Mouse (Mus musculus): Measurements from ENCODE around the gene Arhgap29.

Gene Arhgap29

DNA sequence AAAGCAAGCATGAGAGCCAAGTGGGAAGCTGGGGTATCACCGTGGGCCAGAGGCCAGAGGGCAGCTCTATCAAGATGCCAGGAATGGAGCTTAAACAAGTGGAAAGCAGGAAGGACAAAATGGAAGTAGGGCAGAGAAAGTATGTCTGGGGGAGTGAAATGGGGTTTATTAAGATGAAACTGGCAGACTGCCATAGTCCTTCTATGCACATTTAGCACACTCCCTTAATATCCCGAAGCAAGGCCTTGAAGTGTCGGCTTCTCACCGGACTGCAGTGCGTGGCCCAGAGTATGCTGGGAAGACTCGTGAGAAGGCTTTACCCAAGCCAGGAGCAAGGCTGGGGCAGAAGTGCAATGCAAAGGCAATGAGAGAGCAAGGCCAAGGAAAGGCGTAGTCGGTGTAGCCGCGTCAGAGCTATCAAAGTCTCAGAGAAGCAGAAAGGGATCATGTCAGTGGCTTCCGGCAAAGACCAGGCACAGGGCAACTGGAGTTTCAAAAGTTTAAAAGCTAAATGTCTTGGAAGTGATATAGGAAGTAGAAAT, 11.1 kb upstream of the Arhgap29 start:
- in situ Hi-C loops (cut with MboI, MseI), result loop anchor here (10.0 kb wide), 1 partner anchor 164 kb away; no protein-coding TSS in a partner anchor

DNA sequence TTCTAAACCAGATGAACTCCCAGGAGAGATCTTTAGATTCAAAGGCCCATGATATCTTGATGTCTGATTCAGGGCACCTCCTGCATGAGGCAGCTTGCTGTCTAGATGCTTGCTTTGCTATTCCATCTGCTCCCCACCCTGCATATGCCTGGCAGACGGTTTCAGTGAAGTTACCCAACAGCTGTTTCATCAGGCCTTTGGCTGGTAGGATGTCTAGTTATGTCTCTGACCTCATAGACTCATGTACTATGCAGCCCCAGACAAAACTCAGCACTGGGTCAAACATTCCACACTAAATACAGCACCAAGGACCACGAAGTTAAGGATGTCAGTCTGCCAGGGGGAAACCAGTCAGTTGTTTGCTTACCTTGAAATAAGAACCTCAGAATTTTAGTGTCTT, 6.4 kb upstream of the Arhgap29 start:
- in situ Hi-C loops (cut with MboI, MseI), result loop anchor here (10.0 kb wide), 1 partner anchor 159 kb away; no protein-coding TSS in a partner anchor

DNA sequence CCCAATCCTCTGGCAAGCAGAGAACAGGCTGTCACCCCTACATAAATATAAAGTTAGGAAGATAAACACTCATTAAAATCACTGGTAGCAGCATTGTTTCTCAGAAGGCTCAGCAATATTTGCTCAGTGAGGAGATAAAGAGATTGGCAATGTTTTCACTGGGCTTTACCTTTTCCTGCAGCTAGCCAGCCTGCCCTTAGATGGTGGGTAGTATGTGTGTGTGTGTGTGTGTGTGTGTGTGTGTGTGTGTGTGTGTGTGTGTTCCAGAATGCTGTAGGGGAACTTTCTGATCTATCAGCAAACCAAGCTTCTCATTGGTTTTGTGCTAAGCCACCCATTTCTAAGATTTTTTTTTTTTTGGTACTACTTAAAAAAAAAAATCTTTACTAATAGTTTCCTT, 5.6 kb upstream of the Arhgap29 start:
- in situ Hi-C loops (cut with MboI, MseI), result loop anchor here (10.0 kb wide), 1 partner anchor 158 kb away; no protein-coding TSS in a partner anchor

DNA sequence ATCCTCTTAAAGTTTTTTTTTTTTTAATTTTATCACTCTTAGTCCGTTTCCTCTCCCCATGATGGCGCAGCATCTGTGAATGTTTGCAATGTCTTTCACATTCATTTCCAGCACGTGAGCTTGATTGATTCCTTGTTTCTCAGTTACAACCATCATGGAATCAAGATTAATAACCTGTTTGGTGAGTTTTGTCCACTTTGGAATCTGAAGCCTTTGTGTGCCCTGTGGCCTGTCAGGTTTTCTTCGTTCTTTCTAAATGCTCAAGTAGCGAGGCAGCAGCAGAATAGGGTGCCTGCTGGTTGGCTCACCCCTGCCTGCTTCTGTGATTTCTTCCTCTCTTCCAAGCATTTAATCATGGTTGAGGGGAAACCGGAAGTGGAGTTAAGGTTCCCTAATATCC, 2.2 kb upstream of the Arhgap29 start:
- in situ Hi-C loops (cut with MboI, MseI), result no loop called here

DNA sequence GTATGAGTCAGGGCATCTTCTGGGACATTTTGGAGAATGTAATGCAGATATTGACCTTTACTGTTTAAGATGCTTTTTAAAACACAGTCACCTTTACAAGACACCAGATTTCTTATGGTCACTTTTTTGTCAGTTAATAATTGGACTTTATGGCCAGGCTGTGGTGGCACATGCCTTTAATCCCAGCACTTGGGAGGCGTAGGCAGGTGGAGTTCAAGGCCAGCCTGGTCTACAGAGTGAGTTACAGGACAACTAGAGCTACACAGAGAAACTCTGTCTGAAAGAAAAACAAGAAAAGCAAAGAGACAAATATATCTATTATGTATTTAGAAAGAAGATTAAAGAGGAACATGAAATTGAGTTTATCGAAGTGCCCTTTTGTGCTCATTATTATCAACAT, 1.2 kb upstream of the Arhgap29 start:
- in situ Hi-C loops (cut with MboI, MseI), result no loop called here

DNA sequence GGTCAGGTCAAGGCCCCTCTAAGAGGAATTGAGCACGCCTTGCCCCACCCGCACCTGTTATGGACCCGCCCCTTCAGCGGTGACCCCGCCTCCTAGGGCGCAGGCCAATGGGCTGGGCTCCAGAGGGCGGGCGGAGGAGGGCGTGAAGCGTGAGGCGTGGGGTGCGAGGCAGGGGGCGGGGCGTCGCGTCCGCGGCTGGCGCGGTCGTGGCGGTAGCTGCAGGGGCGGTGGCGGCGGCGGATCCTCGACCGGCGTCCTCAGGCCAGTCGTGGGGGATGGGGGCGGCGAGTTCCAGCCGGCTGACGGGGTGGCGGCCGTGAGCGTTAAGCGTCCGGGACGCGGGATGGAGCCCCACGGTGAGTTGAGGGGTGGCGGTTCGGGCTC, 700 bp downstream of the Arhgap29 start:
- in situ Hi-C loops (cut with MboI, MseI), result no loop called here

DNA sequence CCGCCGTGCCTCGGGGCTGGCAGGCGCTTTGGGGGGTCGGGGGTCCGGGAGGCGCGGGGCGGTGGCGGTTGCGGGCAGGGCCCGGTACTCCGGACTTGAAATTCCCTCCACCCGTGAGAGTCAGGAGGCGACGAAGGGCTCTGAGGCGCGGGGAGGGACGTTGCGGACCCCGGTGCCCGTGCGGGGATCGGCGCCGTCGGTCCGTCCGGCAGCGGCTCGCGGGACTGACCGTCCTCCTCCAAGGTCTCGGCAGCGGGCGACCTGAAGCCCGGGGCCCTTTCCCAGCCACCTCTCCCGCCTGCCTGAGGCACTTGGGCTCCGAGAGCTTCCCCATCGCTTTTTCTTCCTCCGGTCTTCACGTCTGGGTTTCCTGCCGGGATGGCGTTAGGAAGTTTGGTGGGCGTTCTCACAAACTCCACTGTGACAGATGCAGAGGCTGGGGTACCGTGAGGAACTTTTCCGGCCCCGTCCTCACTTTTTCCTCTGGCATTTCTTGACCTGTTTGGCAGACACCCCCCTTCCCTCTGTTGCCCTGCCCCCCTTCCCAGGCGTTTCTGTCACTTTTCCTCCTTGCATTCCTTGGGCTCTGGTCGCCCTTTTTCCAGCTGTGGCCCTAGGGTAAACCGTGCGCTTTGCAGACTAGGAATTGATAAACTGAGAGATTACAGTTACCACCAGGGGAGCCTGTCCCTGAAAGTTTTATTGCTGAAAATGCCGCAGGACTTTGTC, 1.3 kb downstream of the Arhgap29 start:
- in situ Hi-C loops (cut with MboI, MseI), result no loop called here

DNA sequence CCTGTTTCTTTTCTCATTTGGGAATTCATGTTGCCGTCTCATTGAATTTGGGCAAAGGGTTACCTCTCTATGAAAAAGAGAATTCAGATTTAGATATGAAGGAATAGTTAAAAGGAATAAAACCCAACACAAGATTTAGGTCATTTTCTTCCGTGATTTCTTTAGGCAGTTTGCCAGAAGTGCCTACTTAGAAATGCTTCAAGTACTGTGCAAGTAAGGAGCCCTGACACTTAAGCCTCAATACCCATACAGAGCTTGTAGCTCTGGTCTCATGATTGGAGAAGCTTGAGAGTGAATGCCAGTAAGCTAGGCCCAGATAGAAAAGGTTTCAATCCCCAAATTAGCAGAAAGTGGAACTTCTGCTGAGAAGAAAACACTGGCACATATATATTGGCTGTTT, 2.1 kb downstream of the Arhgap29 start:
- in situ Hi-C loops (cut with MboI, MseI), result no loop called here

DNA sequence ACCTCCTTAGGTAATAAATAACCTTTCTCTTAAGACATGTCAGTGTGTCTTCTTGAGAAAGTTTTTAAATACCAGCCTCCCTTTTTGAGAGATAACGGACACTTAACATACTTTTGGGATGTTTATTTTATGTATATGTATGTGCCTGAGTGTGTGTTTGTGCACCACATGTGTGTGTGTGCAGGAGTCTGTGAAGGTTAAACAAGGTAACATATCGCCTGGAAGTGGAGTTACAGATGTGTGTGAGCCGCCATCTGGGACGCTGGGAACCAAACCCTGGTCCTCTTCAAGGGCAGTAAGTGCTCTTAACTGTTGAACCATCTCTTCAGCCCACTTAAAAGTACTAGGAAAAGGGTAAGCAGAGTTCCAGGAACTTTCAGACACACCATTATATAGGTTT, 3.2 kb downstream of the Arhgap29 start:
- in situ Hi-C loops (cut with MboI, MseI), result no loop called here

DNA sequence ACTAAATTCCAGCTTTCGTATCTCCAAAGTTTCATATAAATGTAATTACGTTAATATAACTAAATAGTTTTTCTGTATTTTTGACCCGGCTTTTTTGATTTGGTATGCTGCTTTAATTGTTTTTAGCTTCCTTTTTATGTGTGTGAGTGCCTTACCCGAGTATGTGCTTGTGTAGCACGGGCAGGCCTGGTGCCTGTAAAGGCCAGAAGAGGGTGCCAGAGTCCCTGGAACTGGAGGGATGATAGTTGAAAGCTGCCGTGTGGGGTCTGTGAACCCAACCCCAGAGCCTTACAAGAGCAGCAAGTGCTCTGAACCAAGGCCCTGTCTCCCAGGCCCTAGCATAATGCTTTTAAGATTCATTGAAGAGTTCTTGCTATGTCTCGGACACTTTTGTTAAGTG, 4.4 kb downstream of the Arhgap29 start:
- in situ Hi-C loops (cut with MboI, MseI), result no loop called here

DNA sequence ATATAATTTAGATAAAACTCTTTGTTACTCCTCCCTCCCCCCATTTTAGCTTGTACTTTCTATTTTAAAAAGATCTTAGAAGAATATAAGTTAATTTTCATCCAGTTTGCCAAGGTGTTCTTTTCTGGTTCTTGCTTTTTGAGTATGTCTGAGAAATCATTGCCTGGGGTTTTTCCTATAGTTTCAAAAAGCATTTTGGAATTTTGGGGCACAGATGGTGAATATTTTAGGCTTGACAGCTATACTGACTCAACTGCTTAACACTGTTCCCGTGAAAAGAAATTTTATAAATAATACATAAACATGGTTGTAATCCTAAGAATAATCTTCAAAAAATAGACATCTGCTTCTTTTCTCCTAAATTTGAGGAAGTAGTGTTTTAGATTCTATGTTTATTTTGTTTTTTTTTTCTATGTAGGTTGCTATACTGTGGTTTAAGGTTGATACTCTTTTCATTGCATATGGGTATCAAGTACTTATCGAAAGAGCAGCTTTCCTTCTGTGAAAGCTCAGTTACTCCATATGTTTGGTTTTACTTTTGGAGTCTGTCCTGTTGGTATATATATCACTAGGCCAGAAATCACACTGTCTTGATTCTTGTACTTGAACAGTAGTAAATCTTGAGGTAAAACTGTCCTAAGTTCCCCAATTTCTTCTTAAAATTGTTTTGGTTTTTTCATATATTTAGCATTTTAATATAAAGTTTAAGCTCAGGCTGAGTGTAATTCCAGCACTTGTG, 5.4 kb downstream of the Arhgap29 start:
- in situ Hi-C loops (cut with MboI, MseI), result no loop called here

DNA sequence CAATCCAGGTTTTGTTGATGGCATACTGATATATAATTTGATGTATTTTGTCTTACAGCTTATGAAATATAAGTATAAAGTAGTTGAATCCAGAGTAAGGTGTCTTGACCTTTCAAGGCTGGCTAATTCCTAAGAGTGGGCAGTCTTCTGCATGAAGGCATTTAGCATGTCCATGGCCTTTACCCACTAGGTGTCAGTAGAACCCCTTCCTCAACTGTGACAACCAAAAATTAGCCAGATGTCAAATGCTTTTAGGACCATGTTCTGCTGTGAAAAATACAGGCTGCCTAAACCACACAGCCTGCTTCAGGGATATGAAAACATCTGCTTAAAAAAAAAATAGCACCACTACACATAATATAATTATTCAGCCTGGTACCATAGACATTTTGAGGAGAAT, 11.8 kb downstream of the Arhgap29 start:
- in situ Hi-C loops (cut with MboI, MseI), result no loop called here

DNA sequence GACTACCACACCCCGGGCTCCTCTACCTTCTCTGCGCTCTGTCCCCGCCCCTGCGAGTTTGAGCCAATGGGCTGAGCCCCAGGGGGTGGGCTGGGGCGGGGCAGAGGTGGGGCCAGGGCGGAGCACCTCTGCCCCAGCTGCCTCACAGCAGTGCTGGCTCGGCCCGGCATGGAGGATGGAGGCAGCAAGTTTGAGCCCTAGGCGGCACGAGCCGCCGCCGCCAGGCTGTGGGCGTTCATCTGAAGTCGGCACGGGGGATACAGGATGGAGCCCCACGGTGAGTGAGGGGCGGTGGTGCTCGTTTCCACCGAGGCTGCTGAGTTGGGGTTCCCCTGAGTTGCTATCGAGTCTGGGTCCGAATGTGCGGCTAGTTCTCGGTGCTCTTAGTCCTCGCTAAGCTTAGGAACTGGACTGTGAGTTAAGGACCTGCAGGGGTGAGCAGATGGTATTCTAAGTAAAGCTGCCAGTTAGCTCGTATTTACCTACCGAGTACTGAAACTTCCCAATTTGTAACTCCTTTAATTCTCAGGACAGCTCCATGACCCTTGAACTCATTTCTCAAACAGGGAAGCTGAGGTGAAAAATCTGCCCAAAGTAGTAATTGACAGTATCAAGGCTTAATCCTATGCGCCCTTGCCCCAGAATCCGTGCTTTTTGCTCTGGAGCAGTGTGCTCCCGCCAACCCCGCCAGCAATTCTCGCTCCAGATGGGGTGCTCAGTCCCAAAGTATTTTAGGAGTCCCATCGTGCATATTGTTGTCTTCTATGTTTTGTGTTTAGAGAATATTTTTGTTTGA, 15.5 kb downstream of the Arhgap29 start:
- in situ Hi-C loops (cut with MboI, MseI), result no loop called here

DNA sequence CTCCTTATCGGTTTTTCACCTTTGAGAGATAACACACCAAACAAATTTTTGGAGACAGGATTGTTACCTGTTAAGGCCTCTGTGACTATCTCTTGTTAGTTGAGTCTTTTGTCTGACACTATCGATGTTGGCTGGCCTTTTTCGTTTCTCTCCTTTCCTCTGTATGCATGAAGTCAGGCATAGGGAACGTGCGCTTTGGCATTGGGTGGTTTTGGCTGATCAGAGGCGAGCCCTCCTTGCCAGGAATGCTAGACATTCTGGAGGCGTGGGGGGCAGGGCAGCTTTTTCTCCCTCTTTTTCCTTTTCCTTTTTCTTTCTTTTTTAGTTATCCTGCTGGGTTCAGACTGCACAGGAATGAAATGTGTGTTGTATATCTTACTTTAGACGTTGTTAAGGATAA, 16.3 kb downstream of the Arhgap29 start:
- in situ Hi-C loops (cut with MboI, MseI), result no loop called here

DNA sequence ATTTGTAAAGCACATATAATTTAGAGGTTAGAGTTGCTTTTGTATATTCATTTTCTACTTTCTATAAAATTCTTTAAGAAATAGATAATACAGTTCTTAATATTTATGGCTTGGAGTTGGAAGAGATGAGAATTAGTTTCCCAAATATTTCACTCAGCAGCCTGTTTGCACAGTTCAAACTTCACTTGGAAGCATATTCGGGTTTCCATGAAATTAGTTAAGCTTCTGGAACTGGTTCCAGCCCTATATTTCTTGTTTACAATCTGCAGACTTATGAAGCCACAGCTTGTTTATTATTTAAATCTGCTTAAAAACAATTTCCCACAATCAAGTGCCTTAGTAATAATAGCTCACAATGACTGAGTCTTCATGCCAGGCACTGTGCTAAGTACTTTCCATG, 17.1 kb downstream of the Arhgap29 start:
- in situ Hi-C loops (cut with MboI, MseI), result no loop called here

DNA sequence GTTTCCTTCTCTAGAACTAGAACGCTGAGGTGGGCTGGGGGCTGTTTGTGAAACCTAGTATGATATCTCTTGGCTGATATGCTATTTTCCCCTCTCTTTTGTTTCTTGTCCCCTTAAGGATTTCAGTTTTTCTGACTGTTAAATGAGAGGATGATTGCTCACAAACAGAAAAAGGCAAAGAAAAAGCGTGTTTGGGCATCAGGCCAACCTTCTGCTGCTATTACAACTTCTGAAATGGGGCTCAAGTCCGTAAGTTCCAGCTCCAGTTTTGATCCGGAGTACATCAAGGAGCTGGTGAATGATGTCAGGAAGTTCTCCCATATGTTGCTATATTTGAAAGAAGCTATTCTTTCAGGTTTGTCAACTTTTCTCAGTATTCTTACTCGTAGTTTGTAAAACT, 21.4 kb downstream of the Arhgap29 start:
- in situ Hi-C loops (cut with MboI, MseI), result no loop called here

DNA sequence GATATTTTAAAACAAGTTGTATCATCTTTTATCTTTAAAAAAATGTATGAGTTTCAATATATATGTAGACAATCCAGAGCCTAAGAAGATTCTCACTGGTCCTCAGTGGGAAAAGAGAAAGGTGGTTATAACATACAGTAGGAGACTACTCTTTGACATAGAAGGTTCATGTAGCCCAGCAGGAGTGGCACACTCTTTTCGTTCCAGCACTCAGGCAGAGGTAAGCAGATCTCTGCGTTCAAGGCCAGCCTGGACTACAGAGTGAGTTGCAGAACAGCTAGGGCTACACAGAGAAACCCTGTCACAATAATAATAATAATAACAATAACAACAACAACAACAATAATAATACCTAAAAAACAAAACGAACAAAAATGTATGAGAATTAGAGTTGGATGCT, 23.0 kb downstream of the Arhgap29 start:
- in situ Hi-C loops (cut with MboI, MseI), result no loop called here

DNA sequence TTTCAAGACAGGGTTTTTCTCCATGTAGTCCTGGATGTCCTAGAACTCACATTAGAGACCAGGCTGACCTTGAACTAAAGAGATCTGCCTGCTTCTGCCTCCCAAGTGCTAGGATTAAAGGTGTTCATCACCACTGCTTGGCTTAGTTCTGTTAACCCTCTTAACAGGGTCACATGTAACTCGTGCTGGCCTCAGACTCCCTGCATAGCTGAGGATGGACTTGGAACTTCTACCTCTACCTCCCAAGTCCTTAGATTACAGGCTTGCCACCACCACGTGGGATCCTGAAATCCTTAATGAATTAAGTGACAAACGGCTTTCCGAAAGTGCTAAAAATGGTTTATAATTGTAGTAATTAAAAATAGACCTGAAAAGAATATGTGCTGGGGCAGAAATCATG, 29.0 kb downstream of the Arhgap29 start:
- in situ Hi-C loops (cut with MboI, MseI), result no loop called here

DNA sequence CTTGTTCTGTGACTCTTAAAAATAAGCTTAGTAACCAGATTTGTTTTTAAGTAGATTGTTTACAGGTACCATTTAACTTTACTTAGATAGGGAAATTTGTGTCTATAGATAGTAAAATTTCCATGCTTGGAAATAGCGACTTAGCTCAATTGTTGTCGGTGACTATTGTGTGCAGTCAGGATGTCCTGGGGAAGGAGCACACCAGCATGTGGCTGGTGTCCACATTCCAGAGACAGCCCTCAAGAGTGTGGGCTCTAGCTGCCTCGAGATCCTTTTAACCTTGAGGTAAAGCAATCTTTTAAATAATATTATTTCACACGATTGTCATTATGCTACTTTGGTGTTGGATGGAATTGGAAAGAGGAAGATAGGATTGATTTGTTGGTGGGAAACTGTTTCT, 30.1 kb downstream of the Arhgap29 start:
- in situ Hi-C loops (cut with MboI, MseI), result no loop called here

DNA sequence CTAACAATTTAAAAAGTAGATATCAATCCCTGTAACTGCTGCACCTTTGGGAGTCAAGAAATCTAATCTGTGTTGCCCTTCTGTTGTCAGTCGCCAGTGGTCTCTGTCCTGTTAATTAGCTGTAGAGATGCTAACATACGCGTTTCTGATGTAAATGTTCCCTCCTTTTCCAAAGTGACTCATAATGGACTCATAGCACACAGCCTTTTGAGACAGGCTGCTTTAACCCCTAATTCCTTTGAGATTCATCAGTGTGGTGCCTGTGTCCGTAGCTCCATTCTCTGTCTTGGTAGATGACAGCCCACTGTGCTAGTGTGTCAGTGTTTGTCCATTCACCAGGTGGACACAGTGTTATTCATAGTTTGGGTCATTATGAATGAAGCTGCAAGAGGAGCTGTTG, 42.8 kb downstream of the Arhgap29 start:
- in situ Hi-C loops (cut with MboI, MseI), result no loop called here

DNA sequence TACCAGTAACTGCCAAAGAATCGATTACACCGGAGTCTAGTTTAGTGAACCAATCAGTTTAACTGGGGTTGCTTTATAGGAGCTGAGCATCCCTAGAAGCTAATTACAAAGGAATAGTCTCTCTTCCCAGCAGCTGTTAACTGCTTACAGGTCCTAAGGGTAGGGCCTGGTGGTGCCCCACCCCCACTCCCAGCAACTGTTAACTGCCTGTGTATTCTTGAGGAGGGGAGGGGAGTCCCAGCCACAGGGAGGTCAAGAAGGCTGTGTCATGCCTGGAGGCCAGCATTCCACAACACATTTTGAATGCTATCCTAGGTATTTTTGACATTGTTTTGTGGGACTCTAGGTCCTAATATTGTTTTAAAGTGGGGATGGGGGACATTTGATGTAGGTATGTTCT, 47.6 kb downstream of the Arhgap29 start:
- in situ Hi-C loops (cut with MboI, MseI), result no loop called here

DNA sequence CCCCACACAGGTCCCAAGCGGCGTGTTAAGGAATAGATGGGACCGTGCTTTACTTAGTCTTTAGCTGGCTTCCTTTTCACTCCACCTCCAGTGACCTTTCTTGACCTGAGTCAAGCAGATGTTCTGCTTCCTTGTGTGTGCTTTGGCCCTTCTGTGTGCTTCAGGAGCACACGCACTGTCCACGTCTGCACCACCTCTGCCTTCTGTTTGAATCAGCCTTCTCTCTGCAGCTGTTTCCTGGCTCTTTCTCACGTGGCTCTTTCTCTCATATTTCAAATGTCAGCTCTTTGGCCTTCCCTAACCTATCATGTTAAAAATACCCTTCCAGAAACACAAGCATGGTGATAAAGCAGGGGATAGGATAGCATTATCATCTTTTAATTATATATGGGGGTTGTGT, 49.2 kb downstream of the Arhgap29 start:
- in situ Hi-C loops (cut with MboI, MseI), result no loop called here

All from T-helper 2 cell (primary cell).